Mouse (Mus musculus): Measurements from ENCODE around the gene Onecut1. TPM values are rescaled to one million over a fixed set of nuclear protein-coding genes. Genes with fewer than 3 reads are reported as not detected.

Onecut1 gene
- total RNA-seq, 2 experiments from 2014 or later = not detected

Other genes with a start within 250 kb of the Onecut1 start
- 2.6 and 9.3 TPM in 2 replicates for gene Fam214a, start 91.0 kb downstream of the Onecut1 start, total RNA-seq (2014; fragmentation: Nextera tagmentation)
- 5.7 and 6.3 TPM in 2 replicates for gene Fam214a, start 91.0 kb downstream of the Onecut1 start, total RNA-seq (2017)
- gene Arpp19, start 175.7 kb downstream of the Onecut1 start, total RNA-seq (2014; fragmentation: Nextera tagmentation) = 180 and 239 TPM in 2 replicates
- gene Arpp19, start 175.7 kb downstream of the Onecut1 start, total RNA-seq (2017) = 112 and 152 TPM in 2 replicates
- 7.5 and 10.4 TPM in 2 replicates for gene Myo5a, start 209.1 kb downstream of the Onecut1 start, total RNA-seq (2014; fragmentation: Nextera tagmentation)
- 14.4 and 22.2 TPM in 2 replicates for gene Myo5a, start 209.1 kb downstream of the Onecut1 start, total RNA-seq (2017)